Mouse (Mus musculus): ENCODE measurements at regions not wholly inside any gene's neighbourhood (a gene's known extent, or its start where the extent isn't known, plus 50 kb on each side); places are given as distances from the start of the nearest gene placed in this dataset.

DNA sequence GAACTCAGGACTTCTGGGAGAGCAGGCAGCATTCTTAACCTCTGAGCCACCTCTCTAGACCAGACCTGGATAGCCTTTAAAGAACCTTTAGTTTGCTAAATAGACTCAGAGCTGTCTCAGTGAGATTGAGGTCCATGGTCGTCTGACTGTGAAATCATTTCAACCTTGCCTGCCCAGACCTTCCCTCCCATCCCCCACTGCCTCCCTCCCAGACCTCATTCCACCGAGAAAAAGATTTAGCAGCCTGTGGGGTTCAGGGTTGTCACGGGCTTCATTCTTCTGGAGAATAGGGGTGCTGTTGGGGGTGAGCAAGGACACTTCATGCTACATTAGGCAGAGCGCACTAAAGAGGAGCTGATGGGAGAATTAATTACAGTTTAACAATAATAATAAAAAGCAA lies 126.7 kb upstream of the Neo1 start:
- DNase-seq (ENCODE audit: extremely low spot score in 1 of 2, low spot score in 2 of 2): no peak
- intact Hi-C loops (cut with DNase I): no loop called here

- intact Hi-C loops (cut with DNase I): no loop called here
- no peak for DNase-seq (ENCODE audit: extremely low spot score in 1 of 2, low spot score in 2 of 2)
Observed at GRCm38 (mm10) chr9:59157663-59158062, 121.4 kb upstream of the Neo1 start.

DNA sequence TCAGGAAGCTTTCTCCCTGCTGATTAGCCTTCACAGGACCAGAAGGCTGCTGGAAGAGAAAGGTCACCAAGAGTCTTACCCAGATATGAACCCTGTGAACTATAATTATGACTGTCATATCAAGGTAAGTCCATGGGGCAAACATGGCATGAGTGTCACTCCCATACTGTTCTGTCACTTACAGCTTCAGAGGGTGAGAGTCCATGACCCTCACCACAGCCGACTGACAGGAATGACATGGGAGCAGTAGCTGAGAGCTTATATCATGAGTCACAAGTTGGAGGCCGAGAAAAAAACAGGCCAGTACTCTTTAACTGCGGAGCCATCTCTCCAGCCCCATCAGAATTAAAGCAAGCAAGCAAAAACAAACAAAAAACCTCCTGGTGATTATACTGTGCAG lies 117.7 kb upstream of the Neo1 start:
- DNase-seq (ENCODE audit: extremely low spot score in 1 of 2, low spot score in 2 of 2): no peak
- intact Hi-C loops (cut with DNase I): no loop called here

DNA sequence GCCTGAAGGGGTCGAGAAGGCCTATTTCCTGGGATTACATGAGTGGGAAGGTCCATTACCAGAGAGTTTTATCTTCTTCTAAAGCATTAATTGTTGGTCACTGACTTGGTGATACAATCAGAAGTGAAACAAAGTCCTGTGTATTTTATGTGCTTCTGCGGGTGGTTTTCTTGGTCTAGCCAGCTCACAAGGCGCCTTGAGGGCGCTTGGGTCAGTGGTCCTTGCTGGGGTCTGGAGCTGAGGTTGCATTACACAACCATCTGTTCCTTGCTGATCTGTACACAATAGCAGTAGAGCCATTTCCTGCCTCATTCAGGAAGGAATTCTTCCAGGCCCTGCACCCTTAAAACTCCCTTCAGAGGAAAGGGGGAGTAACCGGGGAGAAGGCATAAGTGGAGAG lies 116.9 kb upstream of the Neo1 start:
- intact Hi-C loops (cut with DNase I): no loop called here
- no peak for DNase-seq (ENCODE audit: extremely low spot score in 1 of 2, low spot score in 2 of 2)

GRCm38 (mm10) chr9:59144256-59144800 lies 108.1 kb upstream of the Neo1 start:
- DNase-seq (ENCODE audit: extremely low spot score in 1 of 2, low spot score in 2 of 2): no peak
- intact Hi-C loops (cut with DNase I): no loop called here

- intact Hi-C loops (cut with DNase I): no loop called here
- no peak for DNase-seq (ENCODE audit: extremely low spot score in 1 of 2, low spot score in 2 of 2)
Observed at GRCm38 (mm10) chr9:59143610-59144009, 107.4 kb upstream of the Neo1 start.

GRCm38 (mm10) chr9:59134171-59135041 lies 98.2 kb upstream of the Neo1 start:
- DNase-seq (ENCODE audit: extremely low spot score in 1 of 2, low spot score in 2 of 2): peak in 1 of 2 experiments; percentile 32
- intact Hi-C loops (cut with DNase I): loop anchor here (10.0 kb wide), 1 partner anchor 100 kb away; the partner anchor contains the start of gene Neo1

GRCm38 (mm10) chr9:59129699-59130340 lies 93.6 kb upstream of the Neo1 start:
- intact Hi-C loops (cut with DNase I): loop anchor here (10.0 kb wide), 1 partner anchor 95 kb away; the partner anchor contains the start of gene Neo1
- DNase-seq (ENCODE audit: extremely low spot score in 1 of 2, low spot score in 2 of 2): no peak

DNA sequence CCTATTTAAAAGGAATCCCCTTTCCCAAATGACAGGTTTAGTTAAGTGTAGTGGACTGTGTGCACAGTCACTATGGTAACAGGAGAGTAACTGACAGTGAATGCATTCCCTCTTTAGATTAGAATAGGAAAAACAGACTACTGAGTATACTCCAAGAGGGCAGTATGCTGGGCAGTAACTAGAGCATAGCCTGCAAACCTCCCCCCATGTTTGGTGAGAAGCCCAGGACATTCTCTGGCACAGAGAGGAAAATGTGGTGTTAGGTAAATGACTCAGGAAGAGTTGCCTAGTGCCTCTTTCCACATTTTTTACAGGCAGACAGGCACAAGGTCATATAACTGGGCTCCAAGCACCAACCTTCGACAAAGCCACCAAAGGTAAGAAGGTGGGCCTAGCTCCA lies 93.0 kb upstream of the Neo1 start:
- intact Hi-C loops (cut with DNase I): no loop called here
- DNase-seq (ENCODE audit: extremely low spot score in 1 of 2, low spot score in 2 of 2): no peak

- DNase-seq (ENCODE audit: extremely low spot score in 1 of 2, low spot score in 2 of 2): no peak
- intact Hi-C loops (cut with DNase I): no loop called here
Observed at GRCm38 (mm10) chr9:59128023-59128422, 91.8 kb upstream of the Neo1 start.

DNA sequence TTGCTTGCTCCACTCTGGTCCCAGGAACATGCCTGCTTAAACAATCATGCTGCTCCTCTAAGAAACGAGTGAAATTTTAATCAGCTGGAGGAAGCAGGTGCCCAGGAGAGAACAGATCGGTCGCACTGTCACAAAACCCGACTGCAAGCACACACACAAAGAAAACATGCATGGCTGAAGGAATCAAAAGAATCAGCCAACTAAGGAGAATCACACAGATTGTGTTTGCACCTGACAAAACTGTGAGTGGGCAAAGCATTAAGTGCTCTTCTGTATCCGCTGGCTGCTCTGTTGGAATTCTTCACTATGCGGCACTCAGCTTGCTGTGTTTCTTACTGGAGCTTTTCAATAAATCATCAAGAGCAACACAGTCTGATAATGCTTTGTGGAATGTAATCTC lies 89.6 kb upstream of the Neo1 start:
- intact Hi-C loops (cut with DNase I): no loop called here
- DNase-seq (ENCODE audit: extremely low spot score in 1 of 2, low spot score in 2 of 2): no peak

- intact Hi-C loops (cut with DNase I): no loop called here
- DNase-seq (ENCODE audit: extremely low spot score in 1 of 2, low spot score in 2 of 2): no peak
Observed at GRCm38 (mm10) chr9:59116561-59116960, 80.3 kb upstream of the Neo1 start.

- intact Hi-C loops (cut with DNase I): no loop called here
- no peak for DNase-seq (ENCODE audit: extremely low spot score in 1 of 2, low spot score in 2 of 2)
Observed at GRCm38 (mm10) chr9:59113859-59114258, 77.6 kb upstream of the Neo1 start.

GRCm38 (mm10) chr9:59099738-59100137 lies 63.5 kb upstream of the Neo1 start:
- no peak for DNase-seq (ENCODE audit: extremely low spot score in 1 of 2, low spot score in 2 of 2)
- intact Hi-C loops (cut with DNase I): no loop called here

DNA sequence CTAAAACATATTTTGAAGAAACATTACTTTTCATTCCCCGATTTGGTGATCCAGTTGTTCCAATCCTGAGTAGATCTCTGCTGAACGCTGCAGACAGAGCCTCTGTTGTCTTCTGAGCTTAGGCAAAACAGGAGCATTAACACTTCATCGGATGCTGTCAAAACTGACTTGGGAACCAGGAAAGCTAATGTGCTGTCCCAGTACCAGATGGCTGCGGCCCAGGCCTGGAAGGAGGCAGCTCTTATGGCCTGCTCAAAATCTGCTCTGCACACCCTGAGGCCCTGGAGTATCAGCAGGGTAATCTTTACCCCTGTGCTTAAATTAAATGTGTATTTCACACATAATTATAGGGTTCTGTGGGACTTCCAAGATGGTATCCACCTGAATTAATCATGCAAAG lies 61.3 kb upstream of the Neo1 start:
- intact Hi-C loops (cut with DNase I): no loop called here
- no peak for DNase-seq (ENCODE audit: extremely low spot score in 1 of 2, low spot score in 2 of 2)

- DNase-seq (ENCODE audit: extremely low spot score in 1 of 2, low spot score in 2 of 2): peak; percentile 46 to 59
- intact Hi-C loops (cut with DNase I): no loop called here
Observed at GRCm38 (mm10) chr9:59096551-59097268, 60.5 kb upstream of the Neo1 start.

DNA sequence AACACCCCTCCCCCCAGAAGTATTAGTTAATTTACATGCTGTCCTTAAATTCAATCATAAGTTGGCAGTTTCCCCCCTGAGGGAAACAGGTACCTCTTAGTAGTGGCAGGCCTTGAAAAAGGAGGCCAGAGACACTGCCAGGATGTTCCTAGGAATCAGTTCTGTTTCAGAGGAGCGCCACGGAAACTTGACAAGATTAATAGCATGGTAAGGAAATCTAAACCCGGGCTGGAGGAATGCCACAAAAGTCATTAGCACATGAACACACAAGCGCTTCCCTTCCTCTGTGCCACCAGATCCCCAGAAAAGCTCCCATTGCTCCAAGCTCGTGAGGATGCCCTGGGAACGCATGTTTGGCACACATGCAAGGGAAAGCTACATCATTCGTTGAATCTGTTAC lies 59.4 kb upstream of the Neo1 start:
- DNase-seq (ENCODE audit: extremely low spot score in 1 of 2, low spot score in 2 of 2): no peak

GRCm38 (mm10) chr9:59094106-59094505 lies 57.9 kb upstream of the Neo1 start:
- intact Hi-C loops (cut with DNase I): no loop called here
- DNase-seq (ENCODE audit: extremely low spot score in 1 of 2, low spot score in 2 of 2): no peak

More for the DNA sequence above, 59.4 kb upstream of the Neo1 start:
- intact Hi-C loops (cut with DNase I): no loop called here

DNA sequence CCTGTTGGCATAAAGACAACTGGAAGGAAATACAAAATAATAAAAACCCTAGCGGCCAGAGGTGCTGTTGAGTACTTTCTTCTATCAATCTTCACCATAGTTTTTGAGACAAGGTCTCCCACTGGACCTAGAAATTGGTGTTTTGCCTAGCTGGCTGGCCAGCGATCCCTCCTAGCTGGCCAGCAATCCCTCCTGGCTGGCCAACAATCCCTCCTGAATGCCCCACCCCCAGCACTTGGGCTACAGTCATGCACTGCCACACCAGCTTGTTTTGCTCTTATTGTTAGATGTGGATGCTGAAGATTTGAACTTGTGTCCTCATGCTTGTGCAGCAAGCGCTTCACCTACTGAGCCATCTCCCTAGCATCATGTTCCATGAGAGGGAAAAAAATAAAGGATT lies 54.9 kb upstream of the Neo1 start:
- DNase-seq (ENCODE audit: extremely low spot score in 1 of 2, low spot score in 2 of 2): no peak
- intact Hi-C loops (cut with DNase I): no loop called here

Measured in left cerebral cortex, postnatal 10 days (tissue).